Mouse (Mus musculus) liver, embryonic 14.5 days (tissue): ENCODE results near the gene Rsrc2.

Source experiments
- CTCF ChIP-seq: IDR thresholded peaks from 2 replicates; pipeline ENCODE4 v1.5.1; 2016; ENCODE audit warnings: antibody characterized with exemption, low read depth, control low read depth
- EP300 ChIP-seq: IDR thresholded peaks from 2 replicates; pipeline ENCODE4 v1.6.1; 2016; ENCODE audit warnings: antibody characterized with exemption, low read depth

DNA sequence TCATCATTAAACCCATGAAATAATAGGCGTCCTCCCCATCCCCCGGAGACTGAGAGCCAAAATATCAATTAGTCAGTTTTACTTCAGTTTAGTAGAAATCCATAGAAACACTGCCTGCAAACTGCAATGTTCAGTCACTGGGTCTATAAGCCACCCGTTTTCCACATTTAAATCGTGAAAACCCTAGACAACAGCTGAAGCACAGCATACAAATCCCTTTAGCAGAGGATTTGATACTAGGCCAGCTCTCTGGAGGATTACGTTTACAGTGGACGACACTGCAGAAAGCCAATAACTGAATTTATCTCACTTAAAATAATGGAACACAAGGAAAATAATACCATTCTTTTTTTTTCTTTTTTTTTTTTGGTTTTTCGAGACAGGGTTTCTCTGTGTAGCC is 1.6 kb downstream of the Rsrc2 start:
- no peak for TF ChIP-seq CTCF
- TF ChIP-seq EP300, result no peak
